In the genomic region with DNA sequence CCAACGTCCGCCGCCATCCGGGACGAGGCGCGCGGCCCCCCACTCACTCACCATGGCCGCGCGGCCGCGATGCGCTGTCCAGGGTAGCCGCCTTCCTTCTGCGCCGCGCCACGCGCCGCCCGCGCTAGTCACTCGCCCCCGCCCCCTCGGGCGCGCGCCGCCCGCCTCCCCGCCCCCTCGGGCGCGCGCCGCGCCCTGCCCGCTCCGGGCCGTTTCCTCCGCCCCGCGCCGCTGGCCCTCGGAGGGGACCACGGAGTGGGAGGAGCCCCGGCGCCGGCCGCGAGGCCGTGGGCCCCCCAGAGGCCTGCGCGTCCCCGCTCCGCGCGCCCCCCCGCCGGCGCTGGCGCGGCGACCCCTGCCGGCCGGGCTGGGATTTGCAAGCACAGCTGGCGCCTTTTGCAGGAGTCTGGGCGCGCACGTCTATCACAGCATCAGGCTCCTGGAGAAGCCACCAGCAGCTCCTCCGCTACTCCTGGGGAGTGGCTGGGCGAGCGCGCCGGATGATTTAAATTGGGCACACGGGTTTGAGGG, we compare ENCODE assay signal across 7 mouse cellular contexts. TPM values are rescaled to one million over a fixed set of nuclear protein-coding genes. Genes with fewer than 3 reads are reported as not detected.
DNase-seq lines count a peak whose midpoint lies in the region; ATAC-seq and TF ChIP-seq lines count a peak whose summit lies in the region.

Gene Elovl2, minus strand, starts transcription at position 102 of the 531 bp plus-strand sequence.

- H3K4me3 ChIP-seq in embryonic facial prominence, embryonic 12.5 days, result peak within 1 kb of the TSS; percentile 63
- peak within 1 kb of the TSS; percentile 42 for H3K4me3 ChIP-seq in kidney, adult 2 months (ENCODE audit: insufficient read depth, low read depth, low read length)
- peak within 1 kb of the TSS; percentile 59 for H3K4me3 ChIP-seq in limb, embryonic 15.5 days
- peak within 1 kb of the TSS; percentile 85 for H3K4me3 ChIP-seq in midbrain, embryonic 16.5 days (ENCODE audit: low read depth, low read length)

- WGBS in embryonic facial prominence, embryonic 12.5 days, result 1% methylated on average over 49 of the region's 77 CpGs
- WGBS in kidney, adult 2 months, result 2% methylated on average over 74 of the region's 77 CpGs
- 2% methylated on average over 63 of the region's 77 CpGs for WGBS in limb, embryonic 15.5 days
- WGBS in midbrain, embryonic 16.5 days, result 2% methylated on average over 45 of the region's 77 CpGs

- no peak for TF ChIP-seq POLR2A in kidney, adult 2 months (IDR thresholded peaks at IDR 0.05; ENCODE audit: low read depth, low read length)

- H3K9ac ChIP-seq in embryonic facial prominence, embryonic 12.5 days, result peak within 1 kb of the TSS; percentile 63
- no peak within 1 kb of the TSS for H3K9ac ChIP-seq in limb, embryonic 15.5 days
- H3K9ac ChIP-seq in midbrain, embryonic 16.5 days (ENCODE audit: low read depth, low read length), result peak within 1 kb of the TSS; percentile 77

- no peaks in the 10 kb centered on the region for H3K27me3 ChIP-seq in embryonic facial prominence, embryonic 12.5 days
- no peaks in the 10 kb centered on the region for H3K27me3 ChIP-seq in kidney, adult 2 months (replicated peaks; ENCODE audit: control insufficient read depth, insufficient read depth, low read length)
- H3K27me3 ChIP-seq in limb, embryonic 15.5 days, result 0 out of 2 replicates have a peak, but pooled peaks cover 2% of the 10 kb centered on the region
- H3K27me3 ChIP-seq in midbrain, embryonic 16.5 days (ENCODE audit: control insufficient read depth, insufficient read depth, low read depth, low read length), result no peaks in the 10 kb centered on the region

- no peaks in the 10 kb centered on the region for H3K4me1 ChIP-seq in embryonic facial prominence, embryonic 12.5 days
- peaks cover 9% of the 10 kb centered on the region; the same call in 1 of the 2 replicates for H3K4me1 ChIP-seq in kidney, adult 2 months (ENCODE audit: control insufficient read depth, insufficient read depth, low read length)
- H3K4me1 ChIP-seq in limb, embryonic 15.5 days, result peaks cover 9% of the 10 kb centered on the region; the same call in 1 of the 2 replicates
- peaks cover 9% of the 10 kb centered on the region for H3K4me1 ChIP-seq in midbrain, embryonic 16.5 days (ENCODE audit: control insufficient read depth, insufficient read depth, low read length)

- H3K9me3 ChIP-seq in embryonic facial prominence, embryonic 12.5 days, result peaks cover 6% of the 10 kb centered on the region; the same call in 1 of the 2 replicates
- H3K9me3 ChIP-seq in limb, embryonic 15.5 days, result 0 out of 2 replicates have a peak, but pooled peaks cover 4% of the 10 kb centered on the region
- H3K9me3 ChIP-seq in midbrain, embryonic 16.5 days (replicated peaks; ENCODE audit: control insufficient read depth, low read length, poor library complexity, severe bottlenecking), result peaks cover 16% of the 10 kb centered on the region

- H3K27ac ChIP-seq in embryonic facial prominence, embryonic 12.5 days, result 0 out of 2 replicates have a peak within 1 kb of the TSS, but pooled peaks have one; percentile 17
- H3K27ac ChIP-seq in kidney, adult 2 months (ENCODE audit: insufficient read depth, low read depth, low read length), result no peak within 1 kb of the TSS
- H3K27ac ChIP-seq in limb, embryonic 15.5 days, result no peak within 1 kb of the TSS
- H3K27ac ChIP-seq in midbrain, embryonic 16.5 days (ENCODE audit: low read length), result peak within 1 kb of the TSS; percentile 76

- H3K4me2 ChIP-seq in embryonic facial prominence, embryonic 12.5 days (replicated peaks), result peak within 1 kb of the TSS; percentile 62
- peak within 1 kb of the TSS; percentile 81 for H3K4me2 ChIP-seq in limb, embryonic 15.5 days
- peak within 1 kb of the TSS; percentile 44 for H3K4me2 ChIP-seq in midbrain, embryonic 16.5 days (ENCODE audit: low read length)

- DNase-seq in adrenal gland, postnatal 4 days (ENCODE audit: low spot score in 2 of 2), result peak; percentile 49 to 53
- DNase-seq in heart, adult 8-10 months (ENCODE audit: low spot score), result peak; percentile 21
- DNase-seq in kidney, adult 2 months, result peak; percentile 80
- DNase-seq in spleen, postnatal 14 days (ENCODE audit: low spot score in 2 of 2), result peak; percentile 23

- no peaks in the 10 kb centered on the region for H3K36me3 ChIP-seq in embryonic facial prominence, embryonic 12.5 days
- no peaks in the 10 kb centered on the region for H3K36me3 ChIP-seq in kidney, adult 2 months (ENCODE audit: control insufficient read depth, insufficient read depth, low read length)
- no peaks in the 10 kb centered on the region for H3K36me3 ChIP-seq in limb, embryonic 15.5 days
- no peaks in the 10 kb centered on the region for H3K36me3 ChIP-seq in midbrain, embryonic 16.5 days (ENCODE audit: control insufficient read depth, insufficient read depth, low read length)

- peak; percentile 40 for TF ChIP-seq CTCF in kidney, adult 2 months (conservative IDR thresholded peaks at IDR 0.05; ENCODE audit: insufficient read depth, insufficient read length, low read depth, low read length)

- peak; percentile 91 for ATAC-seq in embryonic facial prominence, embryonic 12.5 days (ENCODE audit: insufficient number of reproducible peaks, insufficient read depth, low FRiP score, low TSS enrichment)
- ATAC-seq in limb, embryonic 15.5 days (ENCODE audit: insufficient number of reproducible peaks, low FRiP score, low TSS enrichment, low read depth), result peak; percentile 80
- ATAC-seq in midbrain, embryonic 16.5 days, result peak; percentile 96

RNA-seq across cellular contexts. Expression of gene Elovl2, which starts in this region (rescaled TPM):
- total RNA-seq in adrenal gland, postnatal 4 days (2021), result 10 to 100 TPM in 1 of 2 experiments, 1 to 10 TPM in 1; 6.1 to 30.4 TPM
- 14.4 and 15.5 TPM in 2 replicates for polyA plus RNA-seq in embryonic facial prominence, embryonic 12.5 days (2016; fragmentation: Nextera tagmentation; extraction: Ambion mirVana)
- under 1 TPM in 2 of 4 experiments, not detected in 2; 0.09 to 0.14 TPM for total RNA-seq in heart, adult 8-10 months (2022)
- 31.7 and 34.6 TPM in 2 replicates for polyA plus RNA-seq in kidney, adult 2 months (2012; rRNA removed)
- 1.8 and 2.3 TPM in 2 replicates for polyA plus RNA-seq in limb, embryonic 15.5 days (2015; fragmentation: Nextera tagmentation; extraction: Ambion mirVana)
- polyA plus RNA-seq in midbrain, embryonic 16.5 days (2015; fragmentation: Nextera tagmentation; extraction: Ambion mirVana), result 40.9 and 42.3 TPM in 2 replicates

Comparison
In these comparisons a context has a peak if more than half of its experiments do, and no peak if none do; other contexts are left out.
1. RNA of gene Elovl2 (total RNA-seq): 6.1 to 30.4 TPM in adrenal gland, postnatal 4 days; 0.09 to 0.14 TPM in heart, adult 8-10 months; every median in the first group is over 4 times any median in the second.
2. Peak in DNase-seq in heart, adult 8-10 months; RNA of the gene not detected or under 1 TPM.
3. DNase-seq: peak in every context shown above with its lines; median percentile 80 in kidney, adult 2 months; 51 in adrenal gland, postnatal 4 days; 23 in spleen, postnatal 14 days; 21 in heart, adult 8-10 months.
4. H3K27ac ChIP-seq: peak in embryonic facial prominence, embryonic 12.5 days (single experiment) and midbrain, embryonic 16.5 days (single experiment); none in kidney, adult 2 months (single experiment) and limb, embryonic 15.5 days (single experiment).
5. Peak in every context shown above with its lines, with median percentiles within 50 percentile points of each other: ATAC-seq, H3K4me2 ChIP-seq and H3K4me3 ChIP-seq.